Mouse (Mus musculus): ENCODE results near the gene Slc9a3r2. TPM values are rescaled to one million over a fixed set of nuclear protein-coding genes. Genes with fewer than 3 reads are reported as not detected.

The Slc9a3r2 gene
- polyA plus RNA-seq, 1 experiment from 2014 or later = 34.3 TPM

DNA sequence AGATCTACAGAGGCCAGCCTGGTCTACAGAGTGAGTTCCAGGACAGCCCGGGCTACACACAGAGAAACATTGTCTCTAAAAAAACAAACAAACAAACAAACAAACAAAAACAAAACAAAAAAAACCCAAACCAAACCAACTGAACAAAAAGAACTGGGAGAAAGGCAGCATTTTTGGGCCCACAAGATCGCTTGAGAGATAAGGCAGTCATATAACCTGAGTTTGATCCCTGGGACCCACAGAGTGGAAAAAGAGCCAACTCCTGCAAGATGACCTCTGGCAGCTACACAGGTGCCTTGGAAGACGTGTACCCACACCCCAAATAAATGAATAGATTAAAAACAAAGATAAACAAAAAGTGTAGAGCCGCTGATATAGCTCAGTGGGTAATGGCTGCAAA lies 4.8 kb upstream of the Slc9a3r2 start:
- Histone ChIP-seq H3K4me2 (no peak overlapping the region), H3K27me3 (peaks cover 83% of the 10 kb centered on the region), H3K4me3 (no peak overlapping the region), H3K27ac (no peak overlapping the region), H3K4me1 (replicated peaks) (peaks cover 23% of the 10 kb centered on the region), H3K9me3 (no peaks in the 10 kb centered on the region), H3K36me3 (no peaks in the 10 kb centered on the region), H3K9ac (no peak overlapping the region)
- no peak for ATAC-seq (ENCODE audit: low FRiP score)
- 81% methylated on average over 4 of the region's 4 CpGs for whole genome bisulfite sequencing

- Histone ChIP-seq H3K9me3 (no peaks in the 10 kb centered on the region), H3K27ac (no peak overlapping the region), H3K4me1 (replicated peaks) (peaks cover 31% of the 10 kb centered on the region), H3K27me3 (peaks cover 83% of the 10 kb centered on the region), H3K4me2 (peak overlapping the region; percentile 51), H3K36me3 (no peaks in the 10 kb centered on the region), H3K4me3 (peak overlapping the region; percentile 18; the same call in 1 of the 2 replicates), H3K9ac (no peak overlapping the region)
- 7% methylated on average over 19 of the region's 19 CpGs for WGBS
- ATAC-seq (ENCODE audit: low FRiP score) = no peak
These were observed 4.0 kb upstream of the Slc9a3r2 start for GRCm38 (mm10) chr17:24653967-24654710.

- Histone ChIP-seq H3K4me2 (no peak overlapping the region), H3K27me3 (peaks cover 78% of the 10 kb centered on the region), H3K4me1 (replicated peaks) (peaks cover 28% of the 10 kb centered on the region), H3K9ac (no peak overlapping the region), H3K27ac (no peak overlapping the region), H3K36me3 (no peaks in the 10 kb centered on the region), H3K9me3 (no peaks in the 10 kb centered on the region), H3K4me3 (no peak overlapping the region)
- 71% methylated on average over 3 of the region's 3 CpGs for WGBS
- ATAC-seq (ENCODE audit: low FRiP score) = no peak
These were observed 1.7 kb upstream of the Slc9a3r2 start for GRCm38 (mm10) chr17:24651835-24652234.

DNA sequence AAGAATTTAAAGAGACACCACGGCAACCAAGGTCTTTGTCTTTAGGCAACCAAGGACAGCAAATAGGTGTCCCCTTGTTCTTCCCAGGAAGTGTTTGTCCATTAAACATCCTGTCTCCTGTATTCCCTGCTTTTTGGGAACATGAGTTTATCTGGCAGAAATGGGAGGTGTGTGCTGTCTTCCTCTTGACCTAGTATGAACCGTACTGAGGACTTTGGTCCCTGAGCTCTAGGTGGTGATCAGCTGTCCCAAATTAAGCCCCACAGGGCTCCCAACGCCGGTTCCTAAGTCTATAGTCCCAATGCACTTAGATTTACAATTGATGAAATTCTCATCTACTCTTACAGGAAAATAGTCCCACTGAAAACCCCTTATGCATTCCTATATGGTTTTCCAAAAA lies 639 bp upstream of the Slc9a3r2 start:
- peak overlapping the region; percentile 90; the same call in 1 of the 2 replicates for H3K9ac ChIP-seq
- H3K36me3 ChIP-seq = no peaks in the 10 kb centered on the region
- peaks cover 28% of the 10 kb centered on the region for H3K4me1 ChIP-seq (replicated peaks)
- H3K27ac ChIP-seq = no peak overlapping the region
- WGBS = 84% methylated on average over 4 of the region's 4 CpGs
- H3K4me2 ChIP-seq = peak overlapping the region; percentile 96
- H3K27me3 ChIP-seq = peaks cover 67% of the 10 kb centered on the region
- ATAC-seq (ENCODE audit: low FRiP score) = no peak
- H3K4me3 ChIP-seq = peak overlapping the region; percentile 72; the same call in 1 of the 2 replicates
- H3K9me3 ChIP-seq = no peaks in the 10 kb centered on the region

DNA sequence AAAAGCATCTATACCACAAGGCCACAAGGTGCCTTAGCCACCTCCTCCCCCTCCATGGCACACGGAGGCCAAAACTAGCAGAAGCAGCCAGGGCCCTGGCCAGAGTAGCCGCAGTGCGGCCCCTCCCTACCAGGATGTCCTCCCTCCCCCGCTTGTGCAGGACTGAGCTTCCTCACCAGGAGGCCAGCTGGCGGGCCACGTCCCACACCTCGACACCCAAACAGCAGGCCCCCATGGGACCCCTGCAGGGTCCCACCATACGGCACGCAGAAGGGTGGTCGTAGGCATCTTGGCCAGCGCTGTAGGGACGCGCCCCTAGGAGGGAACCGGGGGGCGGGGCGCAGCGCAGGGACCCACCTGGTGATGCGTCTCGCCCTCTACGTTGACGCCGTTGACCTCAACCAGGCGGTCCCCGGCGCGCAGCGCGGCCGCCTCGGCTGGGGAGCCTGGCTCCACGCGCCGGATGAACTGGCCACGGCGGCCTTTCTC lies 502 bp downstream of the Slc9a3r2 start:
- Histone ChIP-seq H3K9ac (peak overlapping the region; percentile 90), H3K4me1 (replicated peaks) (peaks cover 30% of the 10 kb centered on the region), H3K4me2 (peak overlapping the region; percentile 96), H3K27me3 (peaks cover 60% of the 10 kb centered on the region), H3K36me3 (no peaks in the 10 kb centered on the region), H3K4me3 (peak overlapping the region; percentile 72), H3K9me3 (no peaks in the 10 kb centered on the region), H3K27ac (peak overlapping the region; percentile 60; the same call in 1 of the 2 replicates)
- WGBS = under 1% methylated on average over 35 of the region's 35 CpGs
- peak; percentile 64 for ATAC-seq (ENCODE audit: low FRiP score)

DNA sequence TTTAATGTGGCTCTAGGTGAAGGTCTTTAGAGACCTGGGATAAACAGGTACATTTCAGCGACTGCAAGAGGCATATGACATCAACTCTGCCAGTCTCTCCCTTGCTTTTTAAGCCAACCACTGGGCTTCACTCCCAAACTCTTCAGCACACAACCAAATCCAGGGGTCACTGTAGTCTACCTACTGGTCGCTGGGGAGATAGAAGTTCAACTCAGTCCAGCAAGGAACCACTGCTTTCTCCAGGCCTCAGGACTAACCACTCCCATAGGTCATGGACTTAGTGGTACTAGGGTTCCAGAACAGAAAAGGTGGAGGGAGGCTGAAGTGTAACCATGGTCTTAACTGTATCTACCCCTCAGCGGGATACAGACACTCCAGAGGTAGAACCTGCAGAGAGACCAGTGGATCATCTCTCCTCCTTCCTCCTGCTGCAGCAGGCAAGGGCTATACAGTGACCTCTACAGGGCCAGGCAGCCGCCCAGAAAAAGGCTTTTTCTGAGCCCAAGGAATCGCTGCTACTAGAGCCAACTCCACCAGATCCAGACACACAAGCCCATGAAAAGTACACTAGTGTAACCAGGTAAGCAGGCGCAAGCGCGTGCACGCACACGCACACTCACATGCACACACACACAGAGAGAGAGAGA lies 1.3 kb downstream of the Slc9a3r2 start:
- Histone ChIP-seq H3K4me2 (peak overlapping the region; percentile 96), H3K4me3 (peak overlapping the region; percentile 72), H3K27me3 (peaks cover 57% of the 10 kb centered on the region), H3K4me1 (replicated peaks) (peaks cover 37% of the 10 kb centered on the region), H3K36me3 (no peaks in the 10 kb centered on the region), H3K27ac (peak overlapping the region; percentile 15; the same call in 1 of the 2 replicates), H3K9me3 (no peaks in the 10 kb centered on the region), H3K9ac (peak overlapping the region; percentile 90; the same call in 1 of the 2 replicates)
- WGBS = 72% methylated on average over 10 of the region's 10 CpGs
- no peak for ATAC-seq (ENCODE audit: low FRiP score)

- H3K36me3 ChIP-seq = no peaks in the 10 kb centered on the region
- no peaks in the 10 kb centered on the region for H3K9me3 ChIP-seq
- peaks cover 35% of the 10 kb centered on the region for H3K4me1 ChIP-seq (replicated peaks)
- H3K9ac ChIP-seq = 0 out of 2 replicates have a peak overlapping the region, but pooled peaks have one; percentile 0
- no peak overlapping the region for H3K4me2 ChIP-seq
- no peak overlapping the region for H3K4me3 ChIP-seq
- 80% methylated on average over 11 of the region's 11 CpGs for WGBS
- ATAC-seq (ENCODE audit: low FRiP score) = no peak
- 0 out of 2 replicates have a peak overlapping the region, but pooled peaks have one; percentile 14 for H3K27ac ChIP-seq
- H3K27me3 ChIP-seq = peaks cover 49% of the 10 kb centered on the region
These were observed 2.6 kb downstream of the Slc9a3r2 start for GRCm38 (mm10) chr17:24647493-24647892.

- Histone ChIP-seq H3K4me2 (no peak overlapping the region), H3K4me3 (no peak overlapping the region), H3K9ac (no peak overlapping the region), H3K4me1 (replicated peaks) (peaks cover 35% of the 10 kb centered on the region), H3K27me3 (peaks cover 38% of the 10 kb centered on the region), H3K9me3 (no peaks in the 10 kb centered on the region), H3K27ac (no peak overlapping the region), H3K36me3 (no peaks in the 10 kb centered on the region)
- ATAC-seq (ENCODE audit: low FRiP score) = no peak
- 87% methylated on average over 4 of the region's 4 CpGs for WGBS
These were observed 3.7 kb downstream of the Slc9a3r2 start for GRCm38 (mm10) chr17:24646381-24646780.

- ATAC-seq (ENCODE audit: low FRiP score) = no peak
- no peak overlapping the region for H3K4me3 ChIP-seq
- peaks cover 35% of the 10 kb centered on the region for H3K4me1 ChIP-seq (replicated peaks)
- H3K27me3 ChIP-seq = peaks cover 34% of the 10 kb centered on the region
- H3K9me3 ChIP-seq = no peaks in the 10 kb centered on the region
- H3K36me3 ChIP-seq = 0 out of 2 replicates have a peak, but pooled peaks cover under 1% of the 10 kb centered on the region
- H3K9ac ChIP-seq = no peak overlapping the region
- H3K4me2 ChIP-seq = no peak overlapping the region
- H3K27ac ChIP-seq = peak overlapping the region; percentile 71; the same call in 1 of the 2 replicates
- 88% methylated on average over 3 of the region's 3 CpGs for WGBS
These were observed 4.2 kb downstream of the Slc9a3r2 start for GRCm38 (mm10) chr17:24645916-24646315.

GRCm38 (mm10) chr17:24644875-24645721 lies 5.0 kb downstream of the Slc9a3r2 start:
- Histone ChIP-seq H3K4me1 (replicated peaks) (peaks cover 30% of the 10 kb centered on the region), H3K4me2 (no peak overlapping the region), H3K27me3 (peaks cover 26% of the 10 kb centered on the region), H3K9ac (peak overlapping the region; percentile 43; the same call in 1 of the 2 replicates), H3K27ac (peak overlapping the region; percentile 71), H3K9me3 (no peaks in the 10 kb centered on the region), H3K4me3 (no peak overlapping the region), H3K36me3 (peaks cover 8% of the 10 kb centered on the region)
- ATAC-seq (ENCODE audit: low FRiP score) = no peak
- 81% methylated on average over 7 of the region's 9 CpGs for WGBS

GRCm38 (mm10) chr17:24644030-24644715 lies 6.0 kb downstream of the Slc9a3r2 start:
- H3K36me3 ChIP-seq = peaks cover 12% of the 10 kb centered on the region
- ATAC-seq (ENCODE audit: low FRiP score) = no peak
- no peak overlapping the region for H3K4me3 ChIP-seq
- 58% methylated on average over 7 of the region's 7 CpGs for WGBS
- peak overlapping the region; percentile 71 for H3K27ac ChIP-seq
- H3K9ac ChIP-seq = peak overlapping the region; percentile 43; the same call in 1 of the 2 replicates
- H3K9me3 ChIP-seq = no peaks in the 10 kb centered on the region
- H3K4me2 ChIP-seq = no peak overlapping the region
- H3K27me3 ChIP-seq = peaks cover 19% of the 10 kb centered on the region
- H3K4me1 ChIP-seq (replicated peaks) = peaks cover 20% of the 10 kb centered on the region

Data from hindbrain, embryonic 13.5 days (tissue).